Mouse (Mus musculus): Measurements from ENCODE around the gene Tmem256. TPM values are rescaled to one million over a fixed set of nuclear protein-coding genes. Genes with fewer than 3 reads are reported as not detected.

The Tmem256 gene
- polyA plus RNA-seq, 1 experiment from 2014 or later: 312 TPM

GRCm38 (mm10) chr11:69806378-69806777 is 31.9 kb upstream of the Tmem256 start:
- H3K9me3 ChIP-seq (replicated peaks; ENCODE audit: control insufficient read depth, low read length, poor library complexity, severe bottlenecking): no peaks in the 10 kb centered on the region
- ATAC-seq: no peak
- H3K27ac ChIP-seq (ENCODE audit: low read length): no peak overlapping the region
- H3K36me3 ChIP-seq (ENCODE audit: control insufficient read depth, insufficient read depth, low read length): no peaks in the 10 kb centered on the region
- peaks cover 36% of the 10 kb centered on the region for H3K4me1 ChIP-seq (ENCODE audit: control insufficient read depth, insufficient read depth, low read length)
- H3K27me3 ChIP-seq (ENCODE audit: control insufficient read depth, insufficient read depth, low read depth, low read length): peaks cover 16% of the 10 kb centered on the region
- no peak overlapping the region for H3K4me3 ChIP-seq (ENCODE audit: low read depth, low read length)
- WGBS: 86% methylated on average over 4 of the region's 4 CpGs
- no peak overlapping the region for H3K4me2 ChIP-seq (ENCODE audit: low read length)
- no peak overlapping the region for H3K9ac ChIP-seq (ENCODE audit: low read depth, low read length)

DNA sequence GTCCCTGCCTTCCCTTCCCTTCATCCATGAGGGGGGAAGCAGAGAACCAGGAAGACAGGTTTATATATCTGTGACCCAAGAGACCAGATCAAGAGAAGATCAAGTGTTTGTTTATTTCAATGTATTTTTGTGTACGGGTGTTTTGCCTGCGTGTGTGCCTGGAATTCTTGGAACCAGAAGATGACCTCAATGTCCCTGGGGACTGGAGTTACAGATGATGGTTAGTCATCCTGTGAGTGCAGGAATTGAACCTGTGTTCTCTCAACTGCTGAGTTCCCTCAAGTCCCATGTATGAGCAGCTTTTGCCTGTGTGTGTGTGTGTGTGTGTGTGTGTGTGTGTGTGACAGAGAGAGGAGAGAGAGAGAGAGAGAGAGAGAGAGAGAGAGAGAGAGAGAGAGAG is 30.7 kb upstream of the Tmem256 start:
- Histone ChIP-seq H3K9me3 (replicated peaks; ENCODE audit: control insufficient read depth, low read length, poor library complexity, severe bottlenecking) (no peaks in the 10 kb centered on the region), H3K4me3 (ENCODE audit: low read depth, low read length) (no peak overlapping the region), H3K9ac (ENCODE audit: low read depth, low read length) (no peak overlapping the region), H3K27ac (ENCODE audit: low read length) (no peak overlapping the region), H3K27me3 (ENCODE audit: control insufficient read depth, insufficient read depth, low read depth, low read length) (peaks cover 16% of the 10 kb centered on the region), H3K36me3 (ENCODE audit: control insufficient read depth, insufficient read depth, low read length) (no peaks in the 10 kb centered on the region), H3K4me2 (ENCODE audit: low read length) (no peak overlapping the region), H3K4me1 (ENCODE audit: control insufficient read depth, insufficient read depth, low read length) (peaks cover 24% of the 10 kb centered on the region)
- no peak for ATAC-seq
- WGBS: 89% methylated on average over 2 of the region's 2 CpGs

DNA sequence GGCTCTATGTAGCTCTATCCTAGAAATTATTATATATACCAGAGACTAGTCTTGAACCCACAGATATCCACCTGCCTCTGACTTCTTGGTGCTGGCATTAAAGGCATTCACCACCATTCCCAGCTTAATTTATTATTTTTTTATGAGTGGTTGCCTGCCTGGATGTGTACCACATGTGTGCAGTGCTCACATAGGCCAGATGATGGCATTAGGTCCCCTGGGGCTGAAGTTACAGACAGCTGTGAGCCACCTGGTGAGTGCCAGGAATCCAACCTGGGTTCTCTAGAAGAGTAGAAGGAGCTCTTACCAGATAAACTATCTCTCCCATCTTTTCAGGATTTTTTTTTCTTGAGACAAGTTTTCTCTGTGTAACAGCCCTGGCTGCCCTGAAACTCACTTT is 28.0 kb upstream of the Tmem256 start:
- no peaks in the 10 kb centered on the region for H3K4me1 ChIP-seq (ENCODE audit: control insufficient read depth, insufficient read depth, low read length)
- no peaks in the 10 kb centered on the region for H3K9me3 ChIP-seq (replicated peaks; ENCODE audit: control insufficient read depth, low read length, poor library complexity, severe bottlenecking)
- H3K4me2 ChIP-seq (ENCODE audit: low read length): no peak overlapping the region
- no peak overlapping the region for H3K9ac ChIP-seq (ENCODE audit: low read depth, low read length)
- H3K4me3 ChIP-seq (ENCODE audit: low read depth, low read length): no peak overlapping the region
- ATAC-seq: no peak
- H3K27me3 ChIP-seq (ENCODE audit: control insufficient read depth, insufficient read depth, low read depth, low read length): peaks cover 9% of the 10 kb centered on the region
- no peak overlapping the region for H3K27ac ChIP-seq (ENCODE audit: low read length)
- no peaks in the 10 kb centered on the region for H3K36me3 ChIP-seq (ENCODE audit: control insufficient read depth, insufficient read depth, low read length)

DNA sequence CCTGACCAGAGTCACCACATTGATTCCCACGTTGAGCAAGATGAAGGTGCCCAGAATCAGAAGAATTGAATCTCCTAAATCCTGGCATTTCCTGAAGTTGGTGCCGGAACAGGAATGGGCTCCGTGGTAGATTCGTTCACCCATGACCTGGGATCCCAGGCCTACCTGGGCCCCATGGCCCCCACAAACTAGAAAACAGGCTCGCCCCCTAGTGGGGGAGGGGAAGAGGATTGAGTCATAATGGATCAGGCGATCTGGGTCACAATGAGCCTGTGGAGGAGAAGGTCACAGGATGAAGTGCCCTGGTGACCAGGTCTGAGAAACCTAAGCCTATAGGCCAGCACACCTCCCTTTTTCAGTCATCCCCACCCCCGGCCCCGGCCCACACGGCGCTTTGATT is 23.2 kb upstream of the Tmem256 start, which contains the start of gene Gm39566:
TSS of gene Gm39566 (minus strand) at position 144 of the 400 bp plus-strand sequence.
- H3K27ac ChIP-seq (ENCODE audit: low read length): no peak within 1 kb of the TSS
- H3K9me3 ChIP-seq (replicated peaks; ENCODE audit: control insufficient read depth, low read length, poor library complexity, severe bottlenecking): no peaks in the 10 kb centered on the region; the same call in 1 of the 2 replicates
- H3K4me1 ChIP-seq (ENCODE audit: control insufficient read depth, insufficient read depth, low read length): no peaks in the 10 kb centered on the region
- H3K27me3 ChIP-seq (ENCODE audit: control insufficient read depth, insufficient read depth, low read depth, low read length): no peaks in the 10 kb centered on the region
- ATAC-seq: no peak
- 60% methylated on average over 10 of the region's 10 CpGs for WGBS
- no peak within 1 kb of the TSS for H3K4me2 ChIP-seq (ENCODE audit: low read length)
- no peaks in the 10 kb centered on the region for H3K36me3 ChIP-seq (ENCODE audit: control insufficient read depth, insufficient read depth, low read length)
- no peak within 1 kb of the TSS for H3K4me3 ChIP-seq (ENCODE audit: low read depth, low read length)
- no peak within 1 kb of the TSS for H3K9ac ChIP-seq (ENCODE audit: low read depth, low read length)

- Histone ChIP-seq H3K27ac (ENCODE audit: low read length) (no peak overlapping the region), H3K4me3 (ENCODE audit: low read depth, low read length) (no peak overlapping the region), H3K9me3 (replicated peaks; ENCODE audit: control insufficient read depth, low read length, poor library complexity, severe bottlenecking) (no peaks in the 10 kb centered on the region; the same call in 1 of the 2 replicates), H3K4me1 (ENCODE audit: control insufficient read depth, insufficient read depth, low read length) (no peaks in the 10 kb centered on the region), H3K36me3 (ENCODE audit: control insufficient read depth, insufficient read depth, low read length) (no peaks in the 10 kb centered on the region), H3K4me2 (ENCODE audit: low read length) (no peak overlapping the region), H3K9ac (ENCODE audit: low read depth, low read length) (no peak overlapping the region), H3K27me3 (ENCODE audit: control insufficient read depth, insufficient read depth, low read depth, low read length) (no peaks in the 10 kb centered on the region)
- ATAC-seq: no peak
- WGBS: 93% methylated on average over 12 of the region's 12 CpGs
Measured at GRCm38 (mm10) chr11:69816520-69816919, 21.8 kb upstream of the Tmem256 start.

GRCm38 (mm10) chr11:69818365-69818764 is 19.9 kb upstream of the Tmem256 start, which contains the start of gene Spem2:
Gene Spem2, minus strand, starts transcription at chr11:69818465.
- Histone ChIP-seq H3K4me2 (ENCODE audit: low read length) (no peak within 1 kb of the TSS), H3K36me3 (ENCODE audit: control insufficient read depth, insufficient read depth, low read length) (no peaks in the 10 kb centered on the region), H3K4me1 (ENCODE audit: control insufficient read depth, insufficient read depth, low read length) (no peaks in the 10 kb centered on the region), H3K27ac (ENCODE audit: low read length) (no peak within 1 kb of the TSS), H3K4me3 (ENCODE audit: low read depth, low read length) (no peak within 1 kb of the TSS), H3K27me3 (ENCODE audit: control insufficient read depth, insufficient read depth, low read depth, low read length) (no peaks in the 10 kb centered on the region), H3K9me3 (replicated peaks; ENCODE audit: control insufficient read depth, low read length, poor library complexity, severe bottlenecking) (no peaks in the 10 kb centered on the region; the same call in 1 of the 2 replicates), H3K9ac (ENCODE audit: low read depth, low read length) (no peak within 1 kb of the TSS)
- 70% methylated on average over 2 of the region's 2 CpGs for WGBS
- ATAC-seq: no peak

GRCm38 (mm10) chr11:69818871-69819270 is 19.4 kb upstream of the Tmem256 start:
- H3K27ac ChIP-seq (ENCODE audit: low read length): no peak overlapping the region
- H3K4me3 ChIP-seq (ENCODE audit: low read depth, low read length): no peak overlapping the region
- H3K4me2 ChIP-seq (ENCODE audit: low read length): no peak overlapping the region
- H3K4me1 ChIP-seq (ENCODE audit: control insufficient read depth, insufficient read depth, low read length): no peaks in the 10 kb centered on the region
- no peaks in the 10 kb centered on the region; the same call in 1 of the 2 replicates for H3K9me3 ChIP-seq (replicated peaks; ENCODE audit: control insufficient read depth, low read length, poor library complexity, severe bottlenecking)
- ATAC-seq: no peak
- H3K9ac ChIP-seq (ENCODE audit: low read depth, low read length): no peak overlapping the region
- no peaks in the 10 kb centered on the region for H3K27me3 ChIP-seq (ENCODE audit: control insufficient read depth, insufficient read depth, low read depth, low read length)
- 96% methylated on average over 8 of the region's 8 CpGs for WGBS
- H3K36me3 ChIP-seq (ENCODE audit: control insufficient read depth, insufficient read depth, low read length): peaks cover under 1% of the 10 kb centered on the region

- Histone ChIP-seq H3K9me3 (replicated peaks; ENCODE audit: control insufficient read depth, low read length, poor library complexity, severe bottlenecking) (no peaks in the 10 kb centered on the region; the same call in 1 of the 2 replicates), H3K27me3 (ENCODE audit: control insufficient read depth, insufficient read depth, low read depth, low read length) (no peaks in the 10 kb centered on the region), H3K4me2 (ENCODE audit: low read length) (no peak within 1 kb of the TSS), H3K4me3 (ENCODE audit: low read depth, low read length) (no peak within 1 kb of the TSS), H3K9ac (ENCODE audit: low read depth, low read length) (no peak within 1 kb of the TSS), H3K27ac (ENCODE audit: low read length) (no peak within 1 kb of the TSS), H3K4me1 (ENCODE audit: control insufficient read depth, insufficient read depth, low read length) (no peaks in the 10 kb centered on the region), H3K36me3 (ENCODE audit: control insufficient read depth, insufficient read depth, low read length) (peaks cover 25% of the 10 kb centered on the region)
- WGBS: 86% methylated on average over 3 of the region's 3 CpGs
- no peak for ATAC-seq
Measured at GRCm38 (mm10) chr11:69822080-69822479, 16.2 kb upstream of the Tmem256 start, which contains the start of gene Spem1. Gene Spem1, minus strand, starts transcription at chr11:69822180.

GRCm38 (mm10) chr11:69823456-69823855 is 14.9 kb upstream of the Tmem256 start:
- Histone ChIP-seq H3K4me1 (ENCODE audit: control insufficient read depth, insufficient read depth, low read length) (no peaks in the 10 kb centered on the region), H3K27me3 (ENCODE audit: control insufficient read depth, insufficient read depth, low read depth, low read length) (no peaks in the 10 kb centered on the region), H3K36me3 (ENCODE audit: control insufficient read depth, insufficient read depth, low read length) (peaks cover 39% of the 10 kb centered on the region), H3K4me2 (ENCODE audit: low read length) (no peak overlapping the region), H3K4me3 (ENCODE audit: low read depth, low read length) (no peak overlapping the region), H3K9me3 (replicated peaks; ENCODE audit: control insufficient read depth, low read length, poor library complexity, severe bottlenecking) (no peaks in the 10 kb centered on the region), H3K27ac (ENCODE audit: low read length) (no peak overlapping the region), H3K9ac (ENCODE audit: low read depth, low read length) (no peak overlapping the region)
- 69% methylated on average over 2 of the region's 2 CpGs for WGBS
- no peak for ATAC-seq

All from midbrain, embryonic 16.5 days (tissue).